Mouse (Mus musculus) liver, postnatal 0 days (tissue): Measurements from ENCODE around the gene Rpl28.

ENCODE experiments used
- CTCF ChIP-seq: sonication (generic); IDR thresholded peaks from 2 replicates; pipeline ENCODE4 v1.5.1; 2016; ENCODE audit warnings: antibody characterized with exemption, low read depth
- EP300 ChIP-seq: IDR thresholded peaks from 2 replicates; pipeline ENCODE4 v1.6.1; 2016; ENCODE audit warnings: antibody characterized with exemption, low read depth, mild to moderate bottlenecking

DNA sequence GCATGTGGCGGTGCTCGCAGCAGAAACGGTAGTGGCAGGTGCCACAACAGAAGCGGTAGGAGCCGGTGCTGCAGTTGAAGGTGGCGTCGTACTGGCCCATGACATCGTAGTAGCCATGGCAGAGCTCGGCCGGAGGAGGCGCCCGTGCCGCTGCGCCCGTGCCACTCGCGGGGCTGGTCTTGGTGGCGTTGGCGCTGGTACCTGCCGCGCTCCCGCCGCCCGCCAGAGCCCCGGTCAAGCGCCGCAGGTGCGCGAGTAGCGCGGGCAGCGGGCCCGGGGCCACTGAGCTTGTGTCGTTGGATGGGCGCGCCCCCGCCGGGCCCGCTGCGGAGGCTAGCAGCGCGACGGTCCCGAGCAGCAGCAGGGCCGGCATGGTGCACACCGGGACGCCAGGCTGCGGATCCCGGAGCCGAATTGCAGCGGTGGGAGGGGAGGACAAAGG, 43.7 kb downstream of the Rpl28 start:
- peak; percentile 53 for TF ChIP-seq CTCF
- no peak for TF ChIP-seq EP300
